Mouse (Mus musculus): ENCODE data around the gene Tsga10. TPM values are rescaled to one million over a fixed set of nuclear protein-coding genes. Genes with fewer than 3 reads are reported as not detected.
"Not testable (repeated sequence)": the region's sequence is repeated elsewhere in the genome, so short reads cannot be mapped to it uniquely, and the experiment has no call there.

Gene Tsga10
- total RNA-seq, 2 experiments from 2014 or later: 2.2 to 2.4 TPM

- intact Hi-C loops (cut with DNase I; ENCODE audit: low total_unique reads): no loop called here
- no peak for DNase-seq
These were observed 138.2 kb downstream of the Tsga10 start for GRCm38 (mm10) chr1:37728053-37728452.

DNA sequence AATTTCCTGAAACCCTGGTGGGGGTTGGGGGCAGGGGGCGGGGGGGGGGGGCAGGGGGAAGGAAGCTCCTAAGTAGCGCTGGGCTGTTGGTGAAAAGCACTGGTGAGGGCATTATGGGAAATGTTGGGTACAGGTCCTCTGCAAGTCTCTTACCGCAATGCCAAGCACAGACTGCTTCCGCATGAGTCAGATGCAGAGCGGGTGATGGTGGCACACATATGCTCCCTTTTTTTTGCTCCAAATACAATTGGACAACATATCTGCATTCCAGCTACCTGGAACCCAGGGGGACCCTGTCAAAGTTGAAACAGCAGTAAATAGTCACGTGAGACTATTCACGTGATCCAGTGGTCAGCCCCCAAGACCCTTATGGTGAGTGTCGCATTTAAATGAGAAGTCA lies 139.0 kb downstream of the Tsga10 start:
- intact Hi-C loops (cut with DNase I; ENCODE audit: low total_unique reads): no loop called here
- no peak for DNase-seq

DNA sequence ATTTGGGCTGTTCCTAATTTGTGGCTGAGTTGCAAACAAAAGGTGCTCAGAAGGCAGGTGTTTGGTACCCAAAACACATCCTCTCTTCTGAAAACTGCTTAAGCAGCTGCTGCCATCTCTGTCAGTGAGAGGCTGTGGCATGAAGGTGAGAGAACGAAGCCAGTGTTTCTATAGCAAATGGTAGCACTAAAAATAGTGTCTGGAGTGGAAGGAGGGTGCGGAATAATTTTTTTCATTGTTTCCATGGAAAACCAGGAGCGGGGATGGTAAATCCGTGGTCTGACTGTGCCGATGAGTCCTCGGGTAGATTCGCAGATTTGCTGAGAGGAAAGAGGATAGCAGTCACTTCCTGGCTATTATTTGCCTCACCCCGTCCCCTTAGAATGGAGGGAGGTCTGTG lies 139.8 kb downstream of the Tsga10 start:
- intact Hi-C loops (cut with DNase I; ENCODE audit: low total_unique reads): no loop called here
- no peak for DNase-seq

- no peak for DNase-seq
- intact Hi-C loops (cut with DNase I; ENCODE audit: low total_unique reads): no loop called here
These were observed 140.3 kb downstream of the Tsga10 start for GRCm38 (mm10) chr1:37725880-37726279.

GRCm38 (mm10) chr1:37721092-37721491 lies 145.1 kb downstream of the Tsga10 start:
- no peak for DNase-seq
- intact Hi-C loops (cut with DNase I; ENCODE audit: low total_unique reads): no loop called here

DNA sequence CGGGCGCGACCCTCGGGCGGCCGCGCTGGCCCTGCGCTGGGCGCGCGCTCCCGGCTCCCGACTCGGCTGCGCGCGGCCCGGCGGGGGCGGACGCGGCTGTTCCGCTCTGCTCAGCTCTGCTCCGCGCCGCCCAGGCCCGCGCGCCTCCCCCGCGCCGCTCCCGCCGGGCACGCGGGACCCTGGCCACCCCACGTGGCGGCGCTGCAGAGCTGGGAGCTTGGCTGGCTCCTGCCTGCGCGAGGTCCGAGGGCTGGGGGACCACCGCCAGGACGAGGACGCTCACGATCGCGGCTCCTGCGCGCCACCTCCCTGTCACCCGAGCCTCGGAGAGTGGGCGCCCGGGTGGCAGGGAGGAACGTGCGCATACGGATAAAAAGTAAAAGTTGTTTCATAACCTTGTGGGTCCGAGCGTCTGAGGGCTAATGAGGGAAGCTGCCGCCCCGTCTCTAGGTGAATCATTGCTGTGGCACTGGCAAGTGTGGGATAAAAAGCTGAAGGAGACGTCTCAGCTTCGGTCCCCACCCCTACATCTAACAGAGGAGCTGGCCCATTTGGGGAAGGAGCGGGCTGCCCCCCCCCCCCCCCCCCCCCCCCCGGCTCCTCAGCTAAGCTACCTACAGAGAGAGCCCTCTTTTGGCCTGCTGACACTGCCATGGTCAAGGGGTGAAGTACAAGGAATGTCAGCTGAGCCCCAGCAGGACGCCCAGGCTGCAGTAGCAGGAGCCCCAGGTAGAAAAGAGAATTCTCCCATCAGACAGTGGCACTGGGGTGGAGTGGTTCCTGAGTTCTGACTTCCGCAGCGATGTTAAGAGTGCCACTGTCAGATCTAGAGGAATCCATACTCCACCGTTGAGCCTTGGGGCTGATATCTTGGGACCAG lies 146.2 kb downstream of the Tsga10 start, which contains the start of gene 2010300C02Rik:
Gene 2010300C02Rik, minus strand, starts transcription at position 325 of the 880 bp plus-strand sequence.
- DNase-seq: peak; percentile 51
- intact Hi-C loops (cut with DNase I; ENCODE audit: low total_unique reads): no loop called here

DNA sequence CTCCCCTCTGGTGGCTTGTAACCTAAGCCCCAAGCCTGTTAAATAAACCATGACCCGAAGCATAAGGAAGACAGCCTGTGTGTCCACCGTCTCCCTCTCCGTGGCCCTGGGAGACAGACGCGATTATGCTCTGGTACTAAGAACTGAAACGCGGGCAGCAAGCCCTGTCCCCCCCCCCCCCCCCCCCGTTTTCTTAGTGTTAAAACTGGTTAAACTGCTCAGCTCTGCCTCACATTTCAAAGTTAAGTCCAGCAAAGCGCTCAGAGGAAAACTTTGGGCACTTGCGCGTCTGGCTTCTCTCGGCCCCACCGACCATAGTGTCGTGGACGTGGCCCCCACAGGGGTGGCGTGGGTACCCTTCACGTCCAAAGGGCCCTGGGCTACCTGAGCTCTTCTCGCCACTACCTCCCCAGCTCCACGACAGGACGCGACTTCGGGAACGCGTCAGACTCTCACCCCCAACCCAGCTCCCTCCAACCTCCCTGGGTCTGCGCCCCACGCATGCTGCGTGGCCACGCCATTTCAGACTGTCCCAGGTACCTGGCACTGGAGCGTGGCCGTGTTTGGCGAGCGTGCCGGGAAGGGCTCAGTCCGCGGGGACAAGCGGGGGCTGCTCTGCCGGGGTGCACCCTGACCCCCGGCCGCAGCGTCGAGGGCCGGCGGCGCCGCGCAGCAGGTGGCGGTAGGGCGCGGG lies 147.1 kb downstream of the Tsga10 start:
- intact Hi-C loops (cut with DNase I; ENCODE audit: low total_unique reads): no loop called here
- DNase-seq: no peak

DNA sequence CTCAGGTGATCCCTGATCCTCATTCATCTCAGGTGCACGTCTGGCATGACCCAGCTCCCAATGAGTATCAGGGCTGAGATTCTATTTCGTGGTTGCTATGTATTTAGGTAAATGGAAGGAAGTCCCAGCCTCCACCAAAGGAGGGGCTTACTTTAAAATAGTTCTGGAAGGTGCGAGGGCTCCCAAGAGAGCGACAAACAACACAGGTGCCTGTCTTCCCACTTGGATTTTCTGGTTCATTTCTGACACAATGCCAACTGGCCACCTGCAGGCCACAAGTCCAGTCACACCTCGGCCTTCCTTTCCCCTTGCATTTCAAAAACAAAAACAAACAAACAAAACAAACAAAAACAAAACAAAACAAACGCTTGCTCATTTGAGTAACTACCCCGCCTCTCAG lies 147.7 kb downstream of the Tsga10 start:
- DNase-seq: no peak
- intact Hi-C loops (cut with DNase I; ENCODE audit: low total_unique reads): no loop called here

- no peak for DNase-seq
- intact Hi-C loops (cut with DNase I; ENCODE audit: low total_unique reads): no loop called here
These were observed 148.6 kb downstream of the Tsga10 start for GRCm38 (mm10) chr1:37717415-37718195.

DNA sequence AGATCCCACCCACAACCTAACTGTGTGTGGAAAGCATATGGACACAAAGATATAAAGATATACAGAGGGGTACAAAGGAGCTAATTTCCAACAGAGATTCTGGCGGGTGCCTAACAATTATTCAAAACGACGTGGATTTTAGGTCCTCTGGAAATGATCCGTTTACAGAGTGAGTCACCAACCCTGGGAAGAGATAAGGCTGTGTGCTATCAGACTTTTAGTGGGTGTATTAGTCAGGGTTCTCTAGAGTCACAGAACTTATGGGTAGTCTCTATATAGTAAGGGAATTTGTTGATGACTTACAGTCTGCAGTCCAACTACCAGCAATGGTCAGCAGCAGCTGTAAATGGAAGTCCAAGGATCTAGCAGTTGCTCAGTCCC lies 153.9 kb downstream of the Tsga10 start:
- intact Hi-C loops (cut with DNase I; ENCODE audit: low total_unique reads); DNase-seq: not testable (repeated sequence)

GRCm38 (mm10) chr1:37711596-37712356 lies 154.5 kb downstream of the Tsga10 start:
- no peak for DNase-seq

DNA sequence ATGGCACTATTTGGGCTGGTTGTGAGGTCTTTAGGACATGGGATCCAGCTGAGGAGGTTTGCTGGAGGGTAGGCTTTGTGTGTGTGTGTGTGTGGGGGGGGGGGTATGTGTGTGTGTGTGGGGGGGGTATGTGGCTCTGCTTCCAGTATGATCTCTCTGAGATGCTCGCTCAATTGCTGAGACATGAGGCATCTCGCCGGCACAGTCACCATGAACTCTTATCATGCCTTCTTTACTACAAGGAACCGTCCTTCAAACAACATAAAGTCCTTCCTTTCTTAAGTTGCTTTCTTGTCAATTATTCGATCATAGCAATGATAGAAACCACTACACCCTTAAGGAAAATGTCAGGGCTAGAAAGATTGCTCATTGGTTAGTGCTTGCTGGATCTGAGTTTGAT lies 155.1 kb downstream of the Tsga10 start:
- intact Hi-C loops (cut with DNase I; ENCODE audit: low total_unique reads): no loop called here
- no peak for DNase-seq

More at GRCm38 (mm10) chr1:37711596-37712356, 154.5 kb downstream of the Tsga10 start:
- intact Hi-C loops (cut with DNase I; ENCODE audit: low total_unique reads): no loop called here

- no peak for DNase-seq
- intact Hi-C loops (cut with DNase I; ENCODE audit: low total_unique reads): no loop called here
These were observed 156.5 kb downstream of the Tsga10 start for GRCm38 (mm10) chr1:37709736-37710135.

- intact Hi-C loops (cut with DNase I; ENCODE audit: low total_unique reads): no loop called here
- no peak for DNase-seq
These were observed 157.8 kb downstream of the Tsga10 start for GRCm38 (mm10) chr1:37708270-37708955.

Other genes starting within 250 kb of the Tsga10 start
- gene 2010300C02Rik, start 146.3 kb downstream of the Tsga10 start, total RNA-seq (2021): under 1 TPM; 0.25 to 0.35 TPM
- gene Lipt1, start 5.3 kb upstream of the Tsga10 start, total RNA-seq (2021): 1 to 10 TPM; 5.5 to 5.8 TPM
- gene Mitd1, start 24.0 kb upstream of the Tsga10 start, total RNA-seq (2021): 1 to 10 TPM; 2.2 to 2.5 TPM
- 100 to 1,000 TPM; 229 to 257 TPM for gene Mrpl30, start 24.0 kb upstream of the Tsga10 start, total RNA-seq (2021)
- not detected for gene Lyg2, start 50.1 kb upstream of the Tsga10 start, total RNA-seq (2021)
- not detected for gene Lyg1, start 91.3 kb upstream of the Tsga10 start, total RNA-seq (2021)
- 10 to 100 TPM; 36.4 to 39.5 TPM for gene Txndc9, start 131.5 kb upstream of the Tsga10 start, total RNA-seq (2021)
- gene Eif5b, start 131.6 kb upstream of the Tsga10 start, total RNA-seq (2021): 10 to 100 TPM; 40.3 to 40.9 TPM